Mouse (Mus musculus) E14TG2a.4 (cell line): ENCODE results near the gene Mak.

ENCODE experiments used
- CTCF ChIP-seq: conservative IDR thresholded peaks from 2 replicates; pipeline ENCODE4 v1.5.1; 2014; ENCODE audit warnings: low read length
- NANOG ChIP-seq: IDR thresholded peaks from 2 replicates; pipeline ENCODE4 v1.6.1; 2014; ENCODE audit warnings: borderline replicate concordance, low read length, mixed read lengths

DNA sequence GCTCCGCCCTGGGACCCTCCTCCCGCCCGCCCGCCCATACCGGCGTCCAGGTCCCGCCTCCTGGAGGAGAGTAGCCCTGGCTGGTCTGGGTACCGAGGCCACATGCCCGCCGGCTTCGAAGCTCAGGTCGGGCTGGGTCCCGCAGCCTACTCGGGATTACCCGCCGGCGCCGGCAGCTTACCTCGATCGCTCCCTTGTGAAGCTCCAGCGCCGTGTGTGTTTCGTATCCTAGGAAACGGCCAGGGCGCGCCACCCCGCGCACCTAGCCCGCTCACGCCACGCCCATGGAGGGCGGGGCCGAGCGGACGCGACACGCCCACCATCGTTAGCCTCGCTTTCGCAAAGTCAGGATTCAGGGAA is at the start of gene Mak:
- TF ChIP-seq CTCF (no peak), NANOG (no peak)
